Mouse (Mus musculus): ENCODE measurements around the gene Bcap31. TPM values are rescaled to one million over a fixed set of nuclear protein-coding genes. Genes with fewer than 3 reads are reported as not detected.
A peak's percentile ranks its signal among the peaks of the same experiment; 100 is the strongest.

Gene Bcap31
- polyA plus RNA-seq, 1 experiment: 1.8 TPM

DNA sequence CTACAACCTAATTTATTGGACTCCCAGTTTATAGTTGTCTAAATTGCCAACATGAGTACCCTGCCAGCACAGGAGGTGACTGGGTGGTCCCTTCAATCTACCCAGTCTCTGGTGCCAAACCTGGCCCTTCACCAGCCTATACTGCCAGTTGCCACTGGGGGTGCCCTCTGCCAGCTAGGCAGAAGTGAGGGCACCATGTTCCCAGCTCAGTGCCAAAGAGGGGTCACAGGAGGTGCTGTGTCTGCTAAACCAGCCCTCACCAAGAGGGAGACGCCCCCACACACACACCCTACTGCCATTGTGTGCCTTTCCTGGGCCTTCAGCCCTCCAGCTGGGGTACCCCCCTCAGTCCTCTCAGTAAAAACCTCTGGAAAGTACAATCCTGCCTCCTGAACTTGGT is 22.2 kb upstream of the Bcap31 start:
- Histone ChIP-seq H3K27me3 (ENCODE audit: control insufficient read depth) (no peaks in the 10 kb centered on the region), H3K4me3 (replicated peaks) (no peak overlapping the region), H3K9me3 (ENCODE audit: control insufficient read depth, low read length) (no peaks in the 10 kb centered on the region), H3K4me1 (ENCODE audit: control insufficient read depth) (no peaks in the 10 kb centered on the region), H3K36me3 (ENCODE audit: control insufficient read depth) (peaks cover 4% of the 10 kb centered on the region; the same call in 1 of the 2 replicates)
- TF ChIP-seq GATA1 (IDR thresholded peaks at IDR 0.05; ENCODE audit: low read length): no peak
- TF ChIP-seq TAL1 (IDR thresholded peaks at IDR 0.05; ENCODE audit: low read length): no peak

DNA sequence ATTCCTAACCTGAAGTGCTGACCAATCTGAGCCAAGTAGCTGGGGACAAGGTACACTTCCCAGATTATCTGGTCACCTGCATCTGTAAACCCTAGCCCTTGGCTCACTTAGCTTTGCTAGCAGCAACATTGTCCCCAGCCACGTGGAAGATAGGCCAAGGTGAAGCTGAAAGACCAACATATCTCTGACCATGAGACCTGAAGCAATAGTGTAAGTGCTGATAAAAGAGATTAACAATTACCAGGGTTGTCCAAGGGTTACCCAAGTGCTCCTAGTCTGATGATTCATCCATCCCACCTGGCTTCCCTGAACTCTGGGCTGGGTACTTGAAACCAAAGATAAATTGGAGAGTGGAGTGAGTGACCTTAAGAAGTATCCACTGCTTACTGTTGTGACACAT is 14.9 kb upstream of the Bcap31 start:
- H3K9me3 ChIP-seq (ENCODE audit: control insufficient read depth, low read length): no peaks in the 10 kb centered on the region
- H3K4me3 ChIP-seq (replicated peaks): no peak overlapping the region
- no peaks in the 10 kb centered on the region for H3K4me1 ChIP-seq (ENCODE audit: control insufficient read depth)
- peaks cover 22% of the 10 kb centered on the region for H3K36me3 ChIP-seq (ENCODE audit: control insufficient read depth)
- TF ChIP-seq GATA1 (IDR thresholded peaks at IDR 0.05; ENCODE audit: low read length): no peak
- TF ChIP-seq TAL1 (IDR thresholded peaks at IDR 0.05; ENCODE audit: low read length): no peak
- H3K27me3 ChIP-seq (ENCODE audit: control insufficient read depth): no peaks in the 10 kb centered on the region

DNA sequence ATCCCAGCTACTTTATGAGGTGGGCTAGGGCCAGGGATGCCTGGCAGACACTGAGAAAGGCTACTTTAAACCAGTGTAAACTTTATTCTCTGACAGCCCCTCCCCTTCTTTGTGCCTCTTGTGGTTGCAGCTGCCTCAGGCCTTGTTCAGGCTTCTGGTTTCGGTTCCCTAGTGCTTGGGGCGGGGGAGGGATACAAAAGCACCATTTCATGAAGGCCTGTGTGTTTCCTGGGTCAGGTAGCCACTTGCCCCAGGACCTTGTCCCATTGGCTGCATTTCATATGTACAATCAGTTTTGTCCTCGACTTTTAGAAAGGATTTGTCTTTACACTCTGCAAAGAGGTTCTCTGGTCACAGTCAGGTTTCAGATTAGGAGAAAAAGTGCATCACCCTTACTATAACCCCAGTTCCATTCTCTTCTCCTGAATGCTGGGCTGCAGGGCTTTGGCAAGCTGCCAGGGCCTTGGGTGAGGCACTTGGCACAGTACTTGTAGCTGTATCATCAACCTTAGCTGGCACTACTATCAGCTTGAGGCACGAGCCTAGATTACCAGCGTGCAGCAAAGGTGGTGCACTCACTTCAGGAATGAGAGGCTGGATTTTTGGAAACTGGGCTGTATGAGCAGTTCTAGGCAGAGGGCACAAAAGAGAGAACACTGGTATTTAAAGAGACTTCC is 2.8 kb upstream of the Bcap31 start:
- Histone ChIP-seq H3K27me3 (ENCODE audit: control insufficient read depth) (peaks cover 7% of the 10 kb centered on the region; the same call in 1 of the 2 replicates), H3K4me3 (replicated peaks) (peak overlapping the region; percentile 85), H3K9me3 (ENCODE audit: control insufficient read depth, low read length) (peaks cover 12% of the 10 kb centered on the region), H3K36me3 (ENCODE audit: control insufficient read depth) (peaks cover 14% of the 10 kb centered on the region), H3K4me1 (ENCODE audit: control insufficient read depth) (peaks cover 48% of the 10 kb centered on the region)
- TF ChIP-seq TAL1 (IDR thresholded peaks at IDR 0.05; ENCODE audit: low read length): no peak

DNA sequence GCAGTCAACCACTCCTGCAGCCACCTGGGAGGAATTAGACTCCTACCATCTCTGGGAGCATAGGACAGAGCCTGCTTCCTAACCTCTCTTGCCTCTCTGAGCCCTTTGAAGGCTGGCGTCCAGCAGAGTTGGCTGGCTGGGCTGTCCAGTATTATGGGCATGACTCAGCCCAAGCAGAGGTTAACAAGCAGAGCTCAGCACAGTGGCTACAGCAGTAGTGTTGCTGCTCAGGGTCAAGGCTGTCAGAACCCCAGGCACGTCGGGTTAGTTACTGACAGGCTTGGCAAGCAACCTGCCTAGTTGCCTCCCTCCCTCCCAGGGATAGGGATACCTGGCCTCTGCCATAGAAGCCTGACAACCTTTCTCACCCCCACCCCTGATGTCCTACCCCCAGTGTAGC is 2.3 kb upstream of the Bcap31 start:
- TF ChIP-seq TAL1 (IDR thresholded peaks at IDR 0.05; ENCODE audit: low read length) (no peak), GATA1 (IDR thresholded peaks at IDR 0.05; ENCODE audit: low read length) (no peak)
- Histone ChIP-seq H3K4me3 (replicated peaks) (peak overlapping the region; percentile 85), H3K27me3 (ENCODE audit: control insufficient read depth) (peaks cover 7% of the 10 kb centered on the region; the same call in 1 of the 2 replicates), H3K36me3 (ENCODE audit: control insufficient read depth) (peaks cover 16% of the 10 kb centered on the region), H3K4me1 (ENCODE audit: control insufficient read depth) (peaks cover 48% of the 10 kb centered on the region), H3K9me3 (ENCODE audit: control insufficient read depth, low read length) (peaks cover 12% of the 10 kb centered on the region)

DNA sequence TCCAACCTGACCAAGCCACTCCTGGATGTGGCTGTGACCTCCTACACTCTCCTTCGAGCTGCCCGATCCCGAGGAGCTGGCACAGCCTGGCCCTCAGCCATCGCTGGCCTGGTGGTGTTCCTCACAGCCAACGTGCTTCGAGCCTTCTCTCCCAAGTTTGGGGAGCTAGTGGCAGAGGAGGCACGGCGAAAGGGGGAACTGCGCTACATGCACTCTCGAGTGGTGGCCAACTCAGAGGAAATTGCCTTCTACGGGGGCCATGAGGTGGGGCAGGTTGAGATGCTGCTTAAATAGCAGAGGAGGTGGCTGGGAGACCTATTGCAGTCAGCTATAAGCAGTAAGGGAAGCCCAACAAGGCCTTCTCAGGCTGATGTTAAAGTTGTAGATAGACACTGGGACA is 1.7 kb upstream of the Bcap31 start:
- Histone ChIP-seq H3K27me3 (ENCODE audit: control insufficient read depth) (peaks cover 7% of the 10 kb centered on the region; the same call in 1 of the 2 replicates), H3K36me3 (ENCODE audit: control insufficient read depth) (peaks cover 19% of the 10 kb centered on the region), H3K4me1 (ENCODE audit: control insufficient read depth) (peaks cover 48% of the 10 kb centered on the region), H3K9me3 (ENCODE audit: control insufficient read depth, low read length) (peaks cover 12% of the 10 kb centered on the region), H3K4me3 (replicated peaks) (peak overlapping the region; percentile 85)
- TF ChIP-seq GATA1 (IDR thresholded peaks at IDR 0.05; ENCODE audit: low read length): no peak
- no peak for TF ChIP-seq TAL1 (IDR thresholded peaks at IDR 0.05; ENCODE audit: low read length)

DNA sequence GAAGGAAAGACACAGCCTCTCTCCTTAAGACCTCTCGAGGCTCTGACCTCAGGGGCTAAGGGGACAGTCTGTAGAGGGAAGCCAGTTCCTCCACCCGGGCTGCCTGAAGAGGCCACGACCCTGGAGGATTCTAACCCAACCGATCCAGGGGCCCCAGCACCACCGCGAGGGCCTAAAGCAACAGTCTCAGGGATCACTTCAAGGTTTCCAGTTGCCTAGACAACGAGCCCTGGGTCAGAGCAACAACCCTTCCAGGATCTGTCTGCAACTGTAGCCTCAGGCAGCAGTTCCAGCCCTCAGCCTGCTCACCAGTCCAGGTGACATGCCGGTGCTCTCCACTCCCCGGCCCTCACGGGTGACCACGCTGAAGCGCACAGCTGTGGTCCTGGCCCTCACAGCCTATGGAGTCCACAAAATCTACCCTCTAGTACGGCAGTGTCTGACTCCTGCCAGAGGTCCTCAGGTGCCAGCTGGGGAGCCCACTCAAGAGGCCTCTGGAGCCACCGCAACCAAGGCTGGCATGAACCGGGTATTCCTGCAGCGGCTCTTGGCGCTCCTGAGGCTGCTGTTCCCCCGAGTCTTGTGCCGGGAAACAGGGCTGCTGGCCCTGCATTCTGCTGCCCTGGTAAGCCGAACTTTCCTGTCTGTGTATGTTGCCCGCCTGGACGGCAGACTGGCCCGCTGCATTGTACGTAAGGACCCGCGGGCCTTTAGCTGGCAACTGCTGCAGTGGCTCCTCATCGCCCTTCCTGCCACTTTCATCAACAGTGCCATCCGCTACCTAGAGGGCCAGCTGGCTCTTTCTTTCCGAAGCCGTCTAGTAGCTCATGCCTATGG is 952 bp upstream of the Bcap31 start:
- Histone ChIP-seq H3K4me1 (ENCODE audit: control insufficient read depth) (peaks cover 48% of the 10 kb centered on the region), H3K9me3 (ENCODE audit: control insufficient read depth, low read length) (peaks cover 12% of the 10 kb centered on the region), H3K27me3 (ENCODE audit: control insufficient read depth) (peaks cover 7% of the 10 kb centered on the region; the same call in 1 of the 2 replicates), H3K36me3 (ENCODE audit: control insufficient read depth) (peaks cover 26% of the 10 kb centered on the region), H3K4me3 (replicated peaks) (peak overlapping the region; percentile 85)
- TF ChIP-seq TAL1 (IDR thresholded peaks at IDR 0.05; ENCODE audit: low read length): no peak
- no peak for TF ChIP-seq GATA1 (IDR thresholded peaks at IDR 0.05; ENCODE audit: low read length)

DNA sequence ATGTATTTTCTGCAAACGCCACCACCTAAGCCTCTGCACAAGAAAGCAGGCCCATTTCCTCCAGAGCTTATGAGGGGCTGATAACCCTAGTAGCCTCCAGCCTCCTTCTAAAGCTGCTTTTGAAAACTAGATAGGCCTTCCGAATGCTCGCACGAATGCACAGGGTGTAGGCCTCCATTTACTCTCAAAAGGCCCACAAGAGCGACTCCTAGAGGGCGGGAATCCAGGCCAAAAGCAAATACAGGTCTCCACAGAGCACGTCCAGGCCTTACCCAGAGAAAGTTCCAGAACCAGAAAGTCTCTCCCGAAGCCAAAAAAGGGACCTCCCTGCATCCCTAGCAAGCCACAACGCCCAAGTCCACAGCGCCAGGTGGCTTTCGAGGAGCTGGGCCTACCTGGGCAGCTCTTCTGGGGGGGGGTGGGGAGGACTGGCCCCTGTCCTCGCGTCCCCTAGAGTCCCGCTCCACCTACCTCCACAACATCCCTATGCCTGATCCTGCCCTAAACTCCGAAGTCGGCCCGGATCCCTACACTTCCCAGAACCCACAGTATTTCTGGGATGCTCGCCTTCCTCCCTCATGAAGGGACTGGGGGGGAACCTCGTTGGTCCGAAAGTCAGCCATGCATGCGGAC is 383 bp downstream of the Bcap31 start:
- Histone ChIP-seq H3K4me1 (ENCODE audit: control insufficient read depth) (peaks cover 46% of the 10 kb centered on the region), H3K27me3 (ENCODE audit: control insufficient read depth) (peaks cover 7% of the 10 kb centered on the region; the same call in 1 of the 2 replicates), H3K9me3 (ENCODE audit: control insufficient read depth, low read length) (peaks cover 12% of the 10 kb centered on the region), H3K4me3 (replicated peaks) (peak overlapping the region; percentile 85), H3K36me3 (ENCODE audit: control insufficient read depth) (peaks cover 34% of the 10 kb centered on the region)
- TF ChIP-seq GATA1 (IDR thresholded peaks at IDR 0.05; ENCODE audit: low read length) (no peak), TAL1 (IDR thresholded peaks at IDR 0.05; ENCODE audit: low read length) (no peak)

DNA sequence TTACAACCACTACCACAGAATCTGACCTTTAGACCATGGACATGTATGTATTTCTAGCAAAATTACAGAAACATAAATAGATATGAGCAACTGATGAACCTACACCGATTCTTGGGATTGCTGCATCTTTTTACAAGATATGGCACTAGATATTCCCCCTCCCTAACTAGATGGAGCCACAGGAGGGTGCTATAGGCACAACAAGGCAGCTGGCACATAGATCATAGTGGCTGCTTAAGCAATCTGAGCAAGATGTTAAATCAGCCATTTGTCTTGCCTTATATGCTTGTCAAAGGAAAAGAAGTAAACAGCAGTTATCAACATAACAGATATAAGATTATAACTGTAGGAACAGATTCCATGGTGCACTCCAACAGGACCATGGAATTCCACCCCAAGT is 15.5 kb downstream of the Bcap31 start:
- H3K27me3 ChIP-seq (ENCODE audit: control insufficient read depth): no peaks in the 10 kb centered on the region
- H3K4me3 ChIP-seq (replicated peaks): no peak overlapping the region
- no peaks in the 10 kb centered on the region for H3K9me3 ChIP-seq (ENCODE audit: control insufficient read depth, low read length)
- H3K36me3 ChIP-seq (ENCODE audit: control insufficient read depth): peaks cover 49% of the 10 kb centered on the region
- H3K4me1 ChIP-seq (ENCODE audit: control insufficient read depth): no peaks in the 10 kb centered on the region
- TF ChIP-seq TAL1 (IDR thresholded peaks at IDR 0.05; ENCODE audit: low read length): no peak
- no peak for TF ChIP-seq GATA1 (IDR thresholded peaks at IDR 0.05; ENCODE audit: low read length)

Measured in erythroblast, embryonic 14.5 days (primary cell).